Mouse (Mus musculus) spleen, postnatal 14 days (tissue): ENCODE results near the gene Iqgap1.

ENCODE experiments used
- DNase-seq, 2 experiments: peaks; one replicate each; pipeline ENCODE4 v3.0.0; 2021 to 2022; ENCODE audit warnings: low spot score in 2 of 2

Iqgap1 gene

DNA sequence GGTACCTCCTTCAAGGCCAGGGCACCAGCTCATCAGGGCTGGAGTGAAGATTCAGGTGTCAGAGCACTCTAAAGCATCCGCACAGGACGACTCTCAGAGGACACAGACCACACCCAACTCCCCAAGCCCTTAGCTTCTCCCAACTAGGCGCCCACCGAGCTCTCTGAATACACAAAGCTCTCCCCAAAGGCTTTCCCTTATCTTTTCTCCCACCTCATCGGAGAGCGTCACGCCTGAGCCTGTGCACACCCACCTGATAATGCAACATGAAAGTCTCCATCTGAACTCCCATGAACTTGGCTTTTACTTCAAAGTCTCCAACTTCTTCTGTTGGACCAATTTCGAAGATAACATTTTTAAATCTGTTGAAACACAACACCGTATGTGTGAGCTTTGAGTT lies 109.0 kb downstream of the Iqgap1 start:
- DNase-seq = no peak

DNA sequence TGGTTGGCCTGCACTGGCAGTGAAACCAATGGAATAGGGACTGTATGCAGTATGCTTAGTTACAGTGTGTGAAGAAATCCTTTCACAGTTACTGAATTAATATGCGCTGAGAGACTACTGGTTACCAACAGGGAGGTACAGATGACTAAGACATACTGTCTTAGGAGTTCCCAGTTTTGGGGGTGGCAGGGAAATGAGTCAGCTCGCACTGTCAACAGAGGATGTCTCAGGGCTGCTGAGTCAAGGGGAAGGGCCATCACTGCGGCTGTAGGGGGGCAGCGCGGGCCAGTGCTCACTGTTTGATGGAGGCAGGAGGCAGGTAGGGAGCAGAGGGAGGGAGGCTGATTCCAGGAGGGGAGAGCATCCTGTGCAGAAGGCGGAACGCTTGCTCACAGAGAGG lies 110.5 kb downstream of the Iqgap1 start:
- no peak for DNase-seq

DNA sequence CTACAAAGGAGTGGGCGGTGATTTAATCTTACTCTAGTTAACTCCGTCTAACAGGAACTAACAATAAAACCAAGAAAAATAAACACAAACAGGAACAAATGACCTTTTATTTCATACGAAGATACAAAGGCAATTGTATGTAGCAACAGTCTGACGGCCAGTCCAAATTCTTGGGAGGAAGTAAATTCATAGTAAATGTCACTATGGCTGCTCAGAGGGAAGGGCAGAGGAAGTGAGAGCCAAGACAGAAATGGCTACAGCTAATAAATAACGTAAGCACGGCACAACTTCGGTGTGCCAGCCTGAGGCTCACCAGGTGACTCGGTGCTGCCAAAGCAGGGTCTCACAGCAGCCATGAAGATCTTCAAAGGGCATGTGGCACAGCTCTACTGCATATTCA lies 114.3 kb downstream of the Iqgap1 start:
- no peak for DNase-seq

DNA sequence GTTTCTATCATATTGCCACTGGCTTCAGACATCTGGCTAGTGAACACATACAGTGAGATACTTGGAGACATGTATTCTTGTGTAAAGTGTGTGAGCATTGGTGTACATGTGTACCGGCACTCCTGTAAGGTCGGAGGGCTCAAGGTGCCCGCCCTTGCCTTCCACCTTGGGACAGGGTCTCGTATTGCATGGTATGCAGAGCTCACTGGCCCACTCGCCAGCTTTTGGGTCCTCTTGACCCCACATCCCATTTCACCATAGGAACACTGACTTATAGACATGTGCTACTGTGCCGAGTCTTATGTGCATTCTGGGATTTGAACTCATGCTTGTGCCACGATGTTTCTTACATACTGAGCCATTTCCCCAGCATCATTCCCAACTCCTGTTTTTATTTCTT lies 115.4 kb downstream of the Iqgap1 start:
- no peak for DNase-seq

DNA sequence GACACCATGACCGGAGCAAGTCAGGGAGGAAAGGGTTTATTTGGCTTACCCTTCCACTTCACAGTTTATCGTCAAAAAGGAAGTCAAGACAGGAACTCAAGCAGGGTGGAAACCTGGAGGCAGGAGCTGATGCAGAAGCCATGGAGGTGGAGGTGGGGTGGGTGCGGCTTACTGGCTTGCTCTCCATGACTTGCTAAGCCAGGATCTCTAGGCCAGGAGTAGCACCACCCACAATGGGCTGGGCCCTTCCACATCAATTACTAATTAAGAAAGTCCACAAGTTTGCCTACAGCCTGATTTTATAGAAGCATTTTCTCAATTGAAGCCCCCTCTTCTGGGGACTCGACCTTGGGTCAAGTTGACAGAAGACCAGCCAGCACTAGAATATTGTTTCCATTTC lies 121.7 kb downstream of the Iqgap1 start:
- DNase-seq = no peak

DNA sequence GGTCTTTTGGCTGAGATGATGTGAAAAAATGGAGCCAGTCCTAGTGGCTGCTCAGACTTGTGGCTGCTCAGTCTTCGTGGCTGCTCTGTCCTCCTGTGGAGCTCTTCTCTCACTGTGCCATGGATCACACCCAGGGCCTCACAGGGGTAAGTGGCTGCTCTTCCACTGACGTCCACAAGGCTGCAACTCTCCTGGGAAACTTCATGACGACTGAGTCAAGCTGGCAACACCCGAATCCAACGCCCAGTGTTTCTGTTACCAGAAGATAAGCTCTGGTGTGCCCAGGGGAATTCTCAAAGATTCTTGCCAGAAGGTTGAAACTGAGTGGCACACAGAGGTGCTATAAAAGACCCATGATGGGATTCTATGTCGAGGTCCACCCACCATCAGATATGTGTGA lies 123.3 kb downstream of the Iqgap1 start:
- DNase-seq = no peak

DNA sequence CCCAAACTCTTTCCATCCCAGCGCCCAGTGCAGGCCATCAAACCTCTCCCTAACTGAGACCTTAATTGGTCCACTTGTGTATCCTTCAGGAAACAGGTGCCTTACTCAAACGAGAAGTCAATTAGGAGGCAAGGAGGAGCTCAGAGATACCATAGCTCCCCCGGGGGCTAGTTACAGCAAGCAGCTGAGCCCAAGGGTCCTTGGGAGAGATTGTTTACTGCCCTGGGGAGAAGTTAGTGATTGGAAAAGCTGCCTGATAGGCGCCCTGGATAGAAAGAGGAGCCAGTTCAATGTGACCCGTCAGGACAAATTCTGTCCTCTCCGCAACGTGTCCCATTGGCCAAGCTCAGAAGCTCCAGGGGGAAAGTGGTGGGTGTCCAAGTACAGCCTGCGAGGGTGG lies 126.1 kb downstream of the Iqgap1 start:
- DNase-seq = no peak

DNA sequence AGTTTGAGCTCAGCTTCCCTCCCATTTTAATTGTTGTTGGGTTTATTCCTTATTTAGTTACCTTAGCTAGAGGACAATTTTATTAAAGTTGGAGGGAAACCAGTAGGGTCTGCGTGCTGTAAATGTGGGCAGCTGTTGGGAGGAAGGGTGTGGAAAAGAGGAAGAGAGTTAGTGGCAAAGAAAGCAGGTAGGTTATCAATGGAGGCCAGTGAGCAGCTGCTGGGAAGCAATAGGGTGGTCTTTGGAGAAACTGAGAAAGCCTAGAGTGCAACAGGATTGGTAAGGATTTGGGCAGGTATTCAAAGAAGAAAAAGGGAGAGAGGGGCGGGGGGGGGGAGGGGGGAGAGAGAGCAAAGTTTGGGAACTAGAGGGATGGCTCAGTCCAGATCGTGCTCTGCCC lies 126.8 kb downstream of the Iqgap1 start:
- no peak for DNase-seq

DNA sequence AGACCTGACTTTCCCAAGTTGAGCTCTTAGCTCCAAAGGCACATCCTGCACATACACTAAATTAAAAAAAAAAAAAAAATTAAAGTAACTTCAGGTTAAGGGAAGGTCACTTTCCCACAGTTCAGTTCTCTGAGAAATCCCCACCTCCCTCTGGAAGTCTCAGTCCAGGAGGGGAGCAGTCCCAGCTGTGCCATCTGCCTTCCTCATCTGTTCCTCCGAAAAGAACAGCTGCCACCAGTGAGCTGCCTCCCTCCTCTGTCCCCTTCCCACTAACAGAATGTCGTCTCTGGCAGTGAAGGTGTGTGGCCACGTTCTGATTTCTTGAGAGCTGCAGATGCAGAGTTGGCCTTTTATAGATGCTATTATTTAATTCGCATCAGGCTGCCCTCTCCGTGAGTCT lies 127.9 kb downstream of the Iqgap1 start:
- DNase-seq = no peak

DNA sequence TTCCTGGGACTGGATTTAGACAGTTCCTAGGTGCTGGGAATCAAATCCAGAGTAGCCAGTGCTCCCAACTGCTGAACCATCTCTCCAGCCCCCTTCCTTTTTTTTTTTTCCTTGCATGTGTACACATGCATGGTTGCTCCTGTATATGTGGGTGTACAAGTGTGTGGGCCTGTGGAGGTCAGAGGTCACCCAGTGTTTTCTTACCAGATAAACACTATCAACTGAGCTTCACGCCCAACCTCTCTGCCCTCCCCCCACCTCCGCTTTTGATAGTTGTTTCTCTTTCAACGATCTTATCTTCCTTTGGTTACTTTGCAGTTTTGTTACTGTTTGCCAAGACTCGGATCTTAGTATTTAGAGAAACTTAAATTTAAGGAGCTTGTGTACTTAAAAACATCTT lies 128.9 kb downstream of the Iqgap1 start:
- no peak for DNase-seq

DNA sequence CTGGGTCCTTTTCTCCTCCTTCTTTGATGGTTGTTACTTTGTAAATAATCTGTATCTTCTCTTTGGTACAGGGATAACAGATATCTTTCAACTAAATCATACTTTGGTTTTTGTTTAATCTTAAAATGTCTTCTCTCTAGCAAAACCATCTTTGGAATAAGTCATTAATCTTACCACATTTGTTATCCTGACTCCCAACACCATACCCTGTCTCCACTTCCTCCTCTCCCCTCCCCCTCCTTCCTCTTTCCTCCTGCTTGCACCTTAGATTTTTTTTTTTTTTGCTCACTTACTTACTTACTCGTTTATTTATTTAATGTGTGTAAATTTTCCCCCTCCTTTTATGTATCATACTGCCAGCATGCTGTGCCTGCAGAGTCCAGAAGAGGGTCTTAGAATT lies 129.4 kb downstream of the Iqgap1 start:
- no peak for DNase-seq

DNA sequence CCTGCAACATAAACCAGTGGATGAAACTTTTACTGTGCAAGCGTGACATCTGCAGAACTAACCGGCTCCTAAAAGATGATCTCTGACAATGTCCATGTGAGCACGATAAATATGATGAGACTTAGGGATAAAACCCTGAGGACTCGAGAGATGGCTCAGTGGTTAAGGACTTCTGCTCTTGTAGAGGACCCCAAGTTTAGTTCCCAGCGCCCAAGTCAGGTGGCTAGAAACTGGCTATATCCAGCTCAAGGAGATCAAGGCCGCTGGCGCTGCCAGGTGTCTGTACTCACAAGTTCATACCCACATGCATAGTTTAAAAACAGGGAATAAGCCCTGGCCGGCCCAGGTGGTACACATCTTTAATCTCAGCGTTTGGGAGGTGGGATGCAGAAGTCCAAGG lies 133.3 kb downstream of the Iqgap1 start:
- DNase-seq = no peak

DNA sequence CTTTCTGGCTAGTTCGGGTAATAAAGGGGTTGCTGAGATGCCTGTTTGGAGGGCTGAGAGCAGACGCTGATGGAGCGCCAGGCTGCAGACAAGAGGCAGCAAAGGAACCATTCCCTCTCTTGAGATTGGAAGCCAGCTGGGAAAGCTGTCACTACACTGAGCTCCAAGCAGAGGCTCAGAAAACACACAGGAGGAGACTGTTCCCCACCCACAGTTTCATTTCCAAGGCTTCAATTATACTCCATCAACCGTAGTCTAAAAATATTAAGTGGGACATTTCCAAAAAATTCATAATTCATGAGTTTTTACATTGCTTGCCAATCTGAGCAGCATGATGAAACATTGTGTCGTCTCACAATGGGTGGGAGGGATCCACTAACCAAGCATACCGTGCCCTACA lies 134.6 kb downstream of the Iqgap1 start:
- DNase-seq = no peak

DNA sequence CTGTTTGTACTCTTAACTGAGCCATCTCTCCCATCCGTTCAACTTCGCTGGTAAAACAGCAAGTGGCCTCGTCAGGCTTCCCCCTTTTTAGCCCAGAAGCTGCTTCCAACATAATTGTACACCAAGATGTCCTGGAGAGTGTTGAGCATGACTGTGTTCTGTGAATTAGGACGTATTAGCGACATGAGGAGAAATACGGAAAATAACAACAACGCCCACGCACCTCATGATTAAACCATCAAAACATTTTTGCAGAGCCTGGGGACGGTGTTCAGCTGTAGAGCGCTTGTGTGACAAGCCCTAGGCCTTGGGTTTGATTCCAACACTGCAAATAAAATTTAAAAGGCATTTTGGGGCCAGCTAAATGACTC lies 136.6 kb downstream of the Iqgap1 start:
- no peak for DNase-seq

DNA sequence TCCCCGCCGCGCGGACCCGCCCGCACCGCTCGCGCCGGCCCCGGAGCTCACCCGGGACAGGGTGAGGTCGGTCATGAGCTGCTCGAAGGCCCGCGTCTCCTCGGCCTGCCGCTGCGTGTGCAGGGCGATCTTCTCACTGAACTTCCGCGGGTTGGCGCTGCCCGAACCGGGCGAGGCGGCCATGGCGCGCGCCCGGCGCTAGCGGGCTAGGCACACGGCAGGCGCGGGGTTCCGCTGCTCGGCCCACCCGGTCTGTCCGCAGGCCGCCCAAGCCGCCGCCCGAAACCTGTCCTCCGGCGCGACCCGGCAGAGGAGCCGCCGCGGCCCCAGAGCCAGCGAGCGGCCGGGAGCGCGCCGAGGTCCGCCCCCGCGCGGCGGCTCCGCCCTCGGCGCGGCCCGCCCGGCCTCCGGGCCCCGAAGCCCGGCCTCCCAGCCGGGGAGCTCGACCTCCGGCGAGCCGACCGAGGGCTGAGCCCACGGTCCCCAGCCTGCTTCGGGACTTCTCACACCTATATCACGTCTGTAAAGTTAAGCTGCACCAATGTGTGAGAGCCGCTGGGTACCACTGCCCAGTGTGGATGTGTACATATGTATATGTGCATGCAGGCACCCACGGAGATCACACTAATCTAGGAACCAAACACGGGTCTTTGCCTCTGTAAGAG lies 137.1 kb downstream of the Iqgap1 start, which contains the start of gene Crtc3:
Gene Crtc3 (minus strand): TSS at position 322 of the 665 bp plus-strand sequence.
- peak; percentile 53 to 54 for DNase-seq

DNA sequence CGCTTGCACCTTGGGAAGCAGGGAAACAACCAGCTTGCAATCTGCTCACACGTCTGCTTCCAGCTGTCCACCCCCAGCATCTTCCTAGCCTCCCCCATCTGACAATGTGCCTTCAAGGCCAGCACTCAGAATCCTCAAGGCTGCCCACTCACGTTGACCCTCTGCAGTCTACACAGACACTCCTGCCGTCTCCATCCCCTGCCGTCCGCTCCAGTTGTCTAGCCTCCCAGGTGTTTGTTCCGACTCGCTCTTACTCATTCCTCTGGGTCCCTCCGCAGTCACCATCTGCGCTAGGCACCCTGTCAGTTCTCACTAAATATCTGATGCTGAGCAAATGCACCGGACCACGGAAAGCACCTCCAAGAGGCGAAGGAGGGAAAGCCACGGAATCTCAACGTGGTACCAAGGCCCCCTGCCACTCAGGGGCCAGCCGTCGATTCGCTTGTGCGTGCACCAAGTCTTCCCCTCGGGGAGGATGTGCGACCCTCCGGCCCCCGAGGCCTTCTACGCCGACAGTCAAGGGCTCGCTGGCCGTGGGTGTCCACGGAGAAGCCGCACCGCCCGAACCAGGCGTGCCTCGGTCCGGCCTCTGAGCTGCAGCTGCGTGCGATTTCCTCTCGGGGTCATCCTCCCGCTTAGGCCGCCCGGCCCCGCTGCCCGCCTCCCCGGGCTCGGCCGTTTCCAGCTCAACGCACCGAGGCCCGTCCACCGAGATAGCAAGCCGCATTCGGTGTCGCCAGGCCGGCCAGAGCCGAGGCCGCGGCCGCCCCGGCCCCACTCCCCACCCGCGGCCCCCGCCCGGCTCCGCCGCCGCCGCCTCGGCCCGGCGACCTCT lies 137.8 kb downstream of the Iqgap1 start:
- peak; percentile 26 to 40 for DNase-seq

DNA sequence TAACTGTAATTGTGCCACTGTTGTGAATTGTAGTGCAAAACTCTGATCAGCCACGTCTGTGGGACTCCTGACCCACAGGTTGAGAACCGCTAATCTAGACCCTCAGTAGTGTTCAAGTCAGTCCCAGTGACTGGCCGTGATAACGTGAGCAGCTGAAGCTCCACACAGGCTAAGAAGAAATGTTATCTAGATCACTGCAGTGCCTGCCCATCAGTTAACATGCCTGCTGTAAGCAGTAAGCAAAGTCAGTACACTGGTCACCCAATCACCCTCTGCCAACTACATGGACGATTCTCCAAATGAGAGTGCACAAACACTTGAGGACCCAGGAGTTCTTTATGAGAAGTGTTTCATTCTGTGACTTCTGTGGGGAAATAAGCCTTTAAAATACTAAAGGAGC lies 140.1 kb downstream of the Iqgap1 start:
- DNase-seq = no peak

DNA sequence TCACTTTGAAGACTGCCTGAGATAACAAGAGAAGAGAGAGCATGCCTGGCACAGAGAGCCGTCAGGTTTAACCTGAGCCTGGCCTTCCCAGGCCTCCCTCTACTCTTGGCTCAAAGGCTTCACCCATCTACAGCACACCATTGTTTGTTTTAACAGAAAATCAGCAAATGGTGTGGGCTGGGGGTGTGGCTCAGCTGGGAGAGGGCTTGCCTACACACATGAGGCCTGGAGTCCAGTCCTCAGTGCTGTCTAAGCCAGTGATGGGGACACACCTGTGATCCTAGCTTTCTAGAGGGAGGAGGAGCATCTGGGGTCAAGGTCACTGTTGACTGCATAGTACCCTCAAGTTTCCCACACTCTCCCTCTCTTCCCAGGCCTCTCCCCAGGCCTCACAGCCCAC lies 143.1 kb downstream of the Iqgap1 start:
- DNase-seq = no peak

DNA sequence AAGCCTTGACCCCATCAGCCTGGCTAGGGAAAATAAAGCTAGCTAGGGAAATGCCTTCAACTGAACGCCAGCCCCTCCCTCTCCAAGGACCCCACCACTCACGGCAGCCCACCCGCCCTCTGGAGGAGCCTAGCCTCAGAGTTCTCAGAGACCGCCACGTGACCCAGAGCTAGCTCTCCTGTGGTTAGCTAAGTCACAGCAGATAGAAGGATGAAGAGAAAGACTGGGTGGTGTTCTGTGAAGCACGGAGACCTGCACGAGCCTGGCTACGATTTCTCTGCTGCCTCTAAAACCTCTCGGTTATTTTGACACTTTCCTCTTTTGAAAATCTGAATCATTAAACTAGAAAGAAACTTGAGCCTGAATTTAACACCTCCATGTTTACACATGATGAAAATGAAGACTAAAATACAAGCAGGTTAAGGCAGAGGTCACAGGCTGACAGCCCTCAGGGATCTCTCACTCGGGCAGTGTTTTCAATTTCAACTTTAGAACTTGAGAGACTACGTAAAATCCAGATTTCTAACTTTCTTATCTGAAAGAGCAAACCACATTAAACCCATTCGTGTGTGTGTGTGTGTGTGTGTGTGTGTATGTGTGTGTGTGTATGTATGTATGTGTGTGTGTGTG lies 145.4 kb downstream of the Iqgap1 start:
- DNase-seq = no peak

DNA sequence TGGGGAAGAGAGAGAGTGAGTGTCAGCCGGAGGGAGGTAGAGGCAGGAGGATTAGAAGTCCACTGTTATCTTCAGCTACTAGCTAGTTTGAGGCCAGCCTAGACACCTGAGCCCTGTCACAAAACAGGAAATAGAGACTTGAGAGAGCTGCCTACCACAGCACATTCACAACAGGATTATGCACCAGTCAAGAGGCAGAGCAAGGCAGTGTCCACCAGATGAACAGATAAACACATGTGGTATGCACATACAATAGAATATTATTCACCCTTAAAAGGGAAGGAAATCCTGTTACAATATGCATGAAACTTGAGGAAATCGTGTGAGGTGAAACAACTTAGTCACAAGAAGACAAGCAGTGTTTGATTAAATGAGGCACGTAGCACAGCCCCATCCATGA lies 153.5 kb downstream of the Iqgap1 start:
- DNase-seq = no peak

DNA sequence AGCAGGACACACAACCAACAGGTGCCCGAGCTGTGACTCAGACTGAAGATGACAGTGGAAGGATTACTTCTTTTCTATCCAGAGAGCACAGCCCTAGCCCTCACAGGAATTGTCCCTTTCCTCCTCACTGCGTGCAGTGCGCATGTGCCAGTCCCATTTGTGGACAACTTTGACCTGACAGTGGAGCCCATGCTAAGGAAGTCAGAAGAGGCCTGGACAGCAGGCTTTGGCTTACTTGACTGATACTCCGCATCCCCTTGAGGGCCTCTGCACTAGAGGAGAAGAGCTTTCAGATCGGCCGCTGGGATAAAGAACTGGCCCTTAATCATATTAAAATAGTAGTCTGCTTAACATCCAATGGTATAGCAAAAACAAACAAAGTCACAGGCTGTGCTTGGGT lies 154.9 kb downstream of the Iqgap1 start:
- no peak for DNase-seq

DNA sequence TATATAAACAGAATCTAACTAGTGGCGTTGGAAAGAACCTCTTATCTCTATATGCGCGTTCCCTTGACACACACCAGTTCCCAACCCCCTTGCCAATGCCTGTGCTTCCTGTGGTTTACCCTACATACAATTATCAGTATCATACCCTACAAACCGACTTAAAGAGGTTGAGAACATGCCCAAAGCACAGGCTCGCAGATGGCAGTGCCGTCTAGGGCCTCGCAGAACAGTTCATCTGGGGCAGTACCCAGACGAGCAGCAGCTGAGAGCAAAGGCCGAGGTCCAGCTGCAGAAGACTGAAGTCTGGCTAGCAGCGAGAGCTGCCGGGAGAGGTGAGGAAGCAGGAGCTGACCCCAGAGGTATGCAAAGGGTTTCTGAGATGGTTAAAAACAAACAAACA lies 158.6 kb downstream of the Iqgap1 start:
- no peak for DNase-seq
